Mouse (Mus musculus) embryonic facial prominence, embryonic 12.5 days (tissue): Measurements from ENCODE around the gene Rpl21. TPM values are rescaled to one million over a fixed set of nuclear protein-coding genes. Genes with fewer than 3 reads are reported as not detected.

Source experiments
- ATAC-seq: fragments of 200-750 bp; cut with Nextera tagmentation; 2 replicates; pipeline ENCODE4 v1.8.0; 2017; ENCODE audit not compliant: insufficient number of reproducible peaks, insufficient read depth, low FRiP score, low TSS enrichment
- H3K27ac ChIP-seq: fragments of 300-500 bp; sonication (generic); 2 replicates; pipeline ENCODE4 v1.5.1; 2016; ENCODE audit warnings: mild to moderate bottlenecking
- H3K27me3 ChIP-seq: fragments of 300-500 bp; sonication (generic); 2 replicates; pipeline ENCODE4 v1.6.1; 2016; ENCODE audit warnings: mild to moderate bottlenecking, moderate library complexity
- H3K36me3 ChIP-seq: fragments of 300-500 bp; sonication (generic); 2 replicates; pipeline ENCODE4 v1.6.1; 2016; ENCODE audit warnings: mild to moderate bottlenecking
- H3K4me1 ChIP-seq: fragments of 300-500 bp; sonication (generic); 2 replicates; pipeline ENCODE4 v1.6.1; 2016
- H3K4me2 ChIP-seq: fragments of 300-500 bp; sonication (generic); replicated peaks from 2 replicates; pipeline ENCODE4 v1.6.1; 2016; ENCODE audit warnings: mild to moderate bottlenecking, moderate library complexity
- H3K4me3 ChIP-seq: fragments of 300-500 bp; sonication (generic); 2 replicates; pipeline ENCODE4 v1.5.1; 2016; ENCODE audit warnings: mild to moderate bottlenecking
- H3K9ac ChIP-seq: fragments of 300-500 bp; sonication (generic); 2 replicates; pipeline ENCODE4 v1.6.1; 2016; ENCODE audit warnings: mild to moderate bottlenecking, moderate library complexity
- H3K9me3 ChIP-seq: fragments of 300-500 bp; sonication (generic); 2 replicates; pipeline ENCODE4 v1.6.1; 2016; ENCODE audit warnings: mild to moderate bottlenecking, moderate library complexity
- WGBS: fragments of 180-500 bp; shearing (Covaris S2); methylation state at CpG from one replicate; pipeline ENCODE4 v1.1.7; 2016; 5-methylcytosine and 5-hydroxymethylcytosine counted together
- polyA plus RNA-seq: library from polyadenylated mRNA; unstranded; fragments of >200 nt; fragmentation: Nextera tagmentation; extraction: Ambion mirVana; gene quantifications from 2 replicates; pipeline ENCODE4 v1.2.1, GENCODE M21; 2016

Gene Rpl21
- polyA plus RNA-seq, 1 experiment from 2014 or later, result 529 TPM

DNA sequence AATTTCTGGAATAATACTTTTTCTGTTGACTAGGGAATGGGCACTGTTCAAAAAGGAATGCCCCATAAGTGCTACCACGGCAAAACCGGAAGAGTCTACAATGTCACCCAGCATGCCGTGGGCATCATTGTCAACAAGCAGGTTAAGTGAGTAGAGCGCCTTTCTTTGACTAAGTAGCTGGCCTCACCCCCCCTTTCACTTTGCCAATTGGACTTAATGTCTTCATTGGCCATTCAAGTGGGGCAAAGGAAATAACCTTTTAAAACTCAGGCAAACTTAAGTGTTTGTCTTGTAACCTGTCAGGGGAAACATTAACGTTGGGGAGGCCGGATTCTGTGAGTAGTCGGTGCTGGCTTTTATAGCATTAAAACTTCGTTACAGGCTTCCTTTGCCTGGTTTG lies 2.3 kb downstream of the Rpl21 start:
- H3K27me3 ChIP-seq, result no peaks in the 10 kb centered on the region
- no peak overlapping the region for H3K27ac ChIP-seq
- H3K4me3 ChIP-seq, result no peak overlapping the region
- H3K4me2 ChIP-seq, result no peak overlapping the region
- H3K9me3 ChIP-seq, result no peaks in the 10 kb centered on the region
- ATAC-seq, result no peak
- H3K4me1 ChIP-seq, result peaks cover 5% of the 10 kb centered on the region; the same call in 1 of the 2 replicates
- peaks cover 41% of the 10 kb centered on the region for H3K36me3 ChIP-seq
- no peak overlapping the region; the same call in 1 of the 2 replicates for H3K9ac ChIP-seq
- 88% methylated on average over 8 of the region's 8 CpGs for WGBS

DNA sequence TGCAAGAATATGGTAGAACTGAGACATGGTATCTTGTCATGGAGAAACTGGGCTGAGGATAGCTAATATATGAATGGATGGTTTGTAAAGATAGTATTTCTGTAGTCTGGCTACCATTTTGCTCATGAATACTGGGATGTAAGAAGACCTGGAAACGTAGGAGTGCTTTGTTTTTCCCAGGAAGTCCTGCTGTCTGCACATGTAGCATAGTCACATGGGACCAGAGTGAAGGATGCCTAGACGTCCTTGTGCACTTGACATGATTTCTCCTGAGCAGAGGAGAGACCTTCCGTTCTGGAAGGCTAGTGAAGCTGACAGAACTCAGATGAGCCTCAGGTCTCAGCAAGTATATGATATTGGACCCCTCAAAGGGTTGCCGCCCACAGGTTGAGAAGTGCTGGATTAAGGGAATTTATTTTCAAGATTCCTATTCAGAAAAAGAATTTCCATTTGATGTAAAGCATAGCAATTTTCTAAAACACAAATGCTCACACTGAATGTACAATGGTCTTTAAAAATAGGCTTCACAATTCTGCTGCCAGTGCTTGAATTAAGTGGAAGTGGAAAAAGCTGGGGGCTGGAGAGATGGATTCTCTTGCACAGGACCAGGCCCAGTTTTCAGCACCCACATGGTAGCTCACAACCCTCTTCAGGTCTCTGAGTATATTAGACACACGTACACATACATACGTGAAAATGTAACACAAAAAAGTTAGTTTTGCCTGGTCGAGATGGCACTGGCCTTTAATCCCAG lies 5.5 kb downstream of the Rpl21 start:
- Histone ChIP-seq H3K4me1 (peaks cover 5% of the 10 kb centered on the region; the same call in 1 of the 2 replicates), H3K4me3 (no peak overlapping the region), H3K27me3 (no peaks in the 10 kb centered on the region), H3K9ac (no peak overlapping the region), H3K27ac (no peak overlapping the region), H3K36me3 (peaks cover 41% of the 10 kb centered on the region), H3K4me2 (no peak overlapping the region), H3K9me3 (no peaks in the 10 kb centered on the region)
- 68% methylated on average over 7 of the region's 7 CpGs for WGBS
- no peak for ATAC-seq

DNA sequence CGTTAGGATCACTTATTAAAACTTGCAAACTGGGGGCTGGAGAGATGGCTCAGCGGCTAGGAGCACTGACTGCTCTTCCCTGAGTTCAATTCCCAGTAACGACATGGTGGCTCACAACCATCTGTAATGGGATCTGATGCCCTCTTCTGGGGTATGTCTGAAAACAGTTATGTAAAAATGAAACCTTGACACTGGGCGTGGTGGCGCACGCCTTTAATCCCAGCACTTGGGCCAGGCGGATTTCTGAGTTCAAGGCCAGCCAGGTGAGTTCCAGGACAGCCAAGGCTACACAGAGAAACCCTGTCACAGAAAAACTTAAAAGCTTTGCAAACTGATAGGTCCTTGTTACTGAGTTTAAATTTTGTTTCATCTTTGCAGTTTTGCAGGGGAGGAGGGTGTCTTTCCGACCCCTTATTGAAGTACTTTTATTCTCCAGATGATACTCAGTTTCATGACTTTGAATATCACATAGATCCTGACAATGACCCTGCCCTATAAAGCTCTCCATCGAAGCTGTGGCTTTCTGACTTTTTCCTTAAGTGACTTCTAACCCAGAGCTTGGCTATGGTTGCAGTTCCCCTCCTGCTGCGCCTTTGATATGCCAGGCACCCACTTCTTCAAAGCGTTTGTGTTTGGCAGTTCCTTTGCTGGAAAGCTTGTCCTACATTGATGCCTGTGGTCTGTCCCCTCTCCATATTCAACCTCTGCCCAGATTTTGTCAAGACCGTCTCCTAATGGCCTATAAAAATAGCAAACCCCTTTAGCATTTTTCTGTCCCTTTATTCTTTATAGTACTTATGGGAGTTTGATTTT lies 6.4 kb downstream of the Rpl21 start:
- no peak overlapping the region for H3K4me3 ChIP-seq
- H3K4me1 ChIP-seq, result peaks cover 5% of the 10 kb centered on the region; the same call in 1 of the 2 replicates
- H3K27me3 ChIP-seq, result no peaks in the 10 kb centered on the region
- ATAC-seq, result no peak
- H3K27ac ChIP-seq, result peak overlapping the region; percentile 23; the same call in 1 of the 2 replicates
- peaks cover 41% of the 10 kb centered on the region for H3K36me3 ChIP-seq
- no peaks in the 10 kb centered on the region for H3K9me3 ChIP-seq
- no peak overlapping the region for H3K9ac ChIP-seq
- WGBS, result 51% methylated on average over 12 of the region's 12 CpGs
- H3K4me2 ChIP-seq, result no peak overlapping the region

DNA sequence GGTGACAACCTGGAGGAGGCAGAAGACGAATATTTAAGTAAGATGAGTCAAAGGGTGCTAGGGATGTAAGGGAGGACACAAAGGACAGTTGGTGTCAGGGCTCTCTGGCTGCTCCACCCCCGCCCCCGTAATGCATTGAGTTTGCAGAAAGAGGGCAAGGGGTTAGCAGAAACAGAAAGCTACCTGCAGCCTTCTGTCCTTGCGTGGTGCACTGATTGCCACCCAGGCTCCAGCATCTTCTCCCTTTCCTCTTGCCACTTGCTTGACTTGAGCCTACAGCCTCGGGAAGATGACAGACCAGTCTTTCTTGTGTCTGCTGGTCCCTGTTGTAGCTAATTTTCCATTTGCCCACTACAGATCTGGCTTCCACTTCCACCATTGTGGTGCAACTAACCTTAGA lies 7.1 kb downstream of the Rpl21 start:
- 53% methylated on average over 5 of the region's 5 CpGs for WGBS
- Histone ChIP-seq H3K36me3 (peaks cover 38% of the 10 kb centered on the region), H3K27ac (no peak overlapping the region), H3K9me3 (no peaks in the 10 kb centered on the region), H3K4me1 (0 out of 2 replicates have a peak, but pooled peaks cover under 1% of the 10 kb centered on the region), H3K9ac (no peak overlapping the region), H3K27me3 (no peaks in the 10 kb centered on the region), H3K4me3 (no peak overlapping the region), H3K4me2 (no peak overlapping the region)
- no peak for ATAC-seq

DNA sequence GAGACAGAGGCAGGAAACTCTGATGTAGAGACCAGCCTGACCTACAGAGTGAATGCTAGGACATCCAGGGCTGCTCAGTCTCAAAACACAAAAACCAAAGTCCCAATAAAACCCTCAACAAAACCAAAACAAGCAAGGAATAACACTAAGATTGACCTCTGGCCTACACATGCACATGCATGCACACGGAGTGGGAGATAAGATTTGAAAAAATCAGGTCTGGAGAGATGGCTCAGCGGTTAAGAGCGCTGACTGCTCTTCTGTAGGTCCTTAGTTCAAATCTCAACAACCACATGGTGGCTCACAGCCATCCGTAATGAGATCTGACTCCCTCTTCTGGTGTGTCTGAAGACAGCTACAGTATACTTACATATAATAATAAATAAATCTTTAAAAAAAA lies 7.7 kb downstream of the Rpl21 start:
- Histone ChIP-seq H3K9ac (no peak overlapping the region), H3K27me3 (no peaks in the 10 kb centered on the region), H3K36me3 (peaks cover 32% of the 10 kb centered on the region), H3K9me3 (no peaks in the 10 kb centered on the region), H3K4me2 (no peak overlapping the region), H3K4me1 (no peaks in the 10 kb centered on the region), H3K4me3 (no peak overlapping the region), H3K27ac (no peak overlapping the region)
- ATAC-seq, result no peak
- 84% methylated on average over 4 of the region's 4 CpGs for WGBS

DNA sequence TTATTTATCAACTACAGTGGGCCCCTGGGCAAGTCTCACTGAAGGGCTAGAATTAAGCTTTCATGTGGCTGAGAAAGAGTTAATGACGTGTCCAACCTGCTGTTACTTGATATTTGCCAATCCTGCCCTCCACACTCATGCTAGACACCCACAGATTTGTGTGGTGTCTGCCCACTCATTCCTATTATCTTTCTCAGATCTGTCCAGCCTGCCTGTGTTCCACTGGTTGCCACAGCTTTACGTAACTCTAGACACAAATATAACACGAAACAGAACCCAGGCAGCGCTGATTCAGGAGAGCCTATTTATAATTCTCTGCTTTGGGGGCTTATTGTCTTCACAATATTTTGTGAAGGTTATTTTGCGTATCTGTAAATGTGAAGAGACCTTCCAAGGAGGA lies 8.6 kb downstream of the Rpl21 start:
- Histone ChIP-seq H3K27me3 (no peaks in the 10 kb centered on the region), H3K4me3 (no peak overlapping the region), H3K27ac (no peak overlapping the region), H3K36me3 (peaks cover 23% of the 10 kb centered on the region), H3K4me2 (no peak overlapping the region), H3K9ac (no peak overlapping the region), H3K9me3 (no peaks in the 10 kb centered on the region), H3K4me1 (peaks cover 7% of the 10 kb centered on the region; the same call in 1 of the 2 replicates)
- 68% methylated on average over 5 of the region's 5 CpGs for WGBS
- no peak for ATAC-seq

DNA sequence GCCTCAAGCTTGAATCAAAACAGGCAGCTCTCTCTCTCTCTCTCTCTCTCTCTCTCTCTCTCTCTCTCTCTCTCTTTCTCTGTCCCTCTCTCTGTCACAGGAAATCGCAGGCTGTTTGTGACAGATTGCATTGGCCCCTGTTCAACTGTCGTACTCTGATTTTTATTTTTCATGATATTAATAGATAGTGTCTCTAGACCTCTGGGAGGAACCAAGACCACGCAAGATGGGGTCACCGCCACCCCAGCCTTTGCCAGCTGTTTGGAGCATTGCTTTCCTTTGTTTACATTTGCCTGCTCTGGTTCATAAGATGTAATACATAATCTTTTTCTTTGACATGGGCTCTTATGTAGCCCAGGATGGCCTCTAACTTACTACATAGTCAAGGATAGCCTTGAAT lies 9.3 kb downstream of the Rpl21 start:
- Histone ChIP-seq H3K9me3 (no peaks in the 10 kb centered on the region), H3K4me2 (no peak overlapping the region), H3K36me3 (peaks cover 16% of the 10 kb centered on the region), H3K27me3 (no peaks in the 10 kb centered on the region), H3K4me3 (no peak overlapping the region), H3K4me1 (peaks cover 11% of the 10 kb centered on the region; the same call in 1 of the 2 replicates), H3K9ac (no peak overlapping the region), H3K27ac (no peak overlapping the region)
- WGBS, result 94% methylated on average over 4 of the region's 4 CpGs
- ATAC-seq, result no peak

DNA sequence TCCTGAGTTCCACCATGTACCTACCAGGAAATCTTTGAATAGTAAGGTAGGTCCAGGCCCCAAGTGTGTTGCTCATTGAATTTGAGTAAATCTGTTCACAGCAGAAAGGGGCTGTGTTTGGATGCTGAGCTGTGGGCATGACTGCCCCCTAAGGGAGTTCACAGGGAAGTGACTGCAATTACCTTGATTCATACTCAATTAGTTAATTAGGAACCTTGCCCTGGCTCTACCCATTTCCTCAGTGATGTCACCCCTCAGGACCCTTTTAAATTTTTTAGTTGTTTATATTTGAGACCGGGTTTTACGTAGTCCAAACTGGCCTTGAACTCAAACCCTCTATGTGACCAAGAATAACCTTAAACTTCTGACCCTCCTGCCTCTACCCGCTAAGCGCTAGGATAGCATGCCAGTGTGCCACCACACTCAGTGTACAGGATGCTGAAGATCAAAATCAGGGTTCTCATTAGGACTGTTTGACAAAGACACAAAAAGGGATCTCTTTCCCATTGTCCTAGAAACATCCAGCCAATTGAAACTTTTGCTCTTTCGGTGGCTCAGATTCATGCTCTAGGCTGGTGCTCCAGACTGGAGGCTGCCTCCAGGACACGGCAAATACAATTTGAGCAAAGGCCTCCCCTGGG lies 11.7 kb downstream of the Rpl21 start:
- Histone ChIP-seq H3K4me2 (peak overlapping the region; percentile 88), H3K4me1 (peaks cover 14% of the 10 kb centered on the region; the same call in 1 of the 2 replicates), H3K27me3 (no peaks in the 10 kb centered on the region), H3K9ac (peak overlapping the region; percentile 75; the same call in 1 of the 2 replicates), H3K9me3 (no peaks in the 10 kb centered on the region), H3K27ac (peak overlapping the region; percentile 58), H3K4me3 (peak overlapping the region; percentile 64), H3K36me3 (no peaks in the 10 kb centered on the region)
- peak; percentile 30 for ATAC-seq
- WGBS, result 8% methylated on average over 6 of the region's 6 CpGs

DNA sequence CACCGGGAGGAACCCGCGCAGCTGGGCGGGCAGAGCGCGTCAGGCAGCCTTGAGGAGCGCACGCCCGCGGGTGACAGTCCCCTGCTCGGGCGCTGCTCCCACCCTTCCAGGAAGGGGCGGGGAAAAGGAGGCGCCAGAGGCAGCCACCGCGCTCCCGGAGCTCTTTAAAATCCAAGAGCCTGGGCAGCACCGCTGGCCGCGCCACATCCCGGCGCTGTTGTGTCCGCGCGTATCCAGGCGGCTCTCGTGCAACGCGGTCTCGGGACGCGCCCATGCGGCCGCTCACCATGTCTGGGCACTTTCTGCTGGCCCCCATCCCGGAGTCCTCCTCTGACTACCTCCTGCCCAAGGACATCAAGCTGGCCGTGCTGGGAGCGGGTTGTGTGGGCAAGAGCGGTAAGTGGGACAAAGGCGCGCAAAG lies 12.3 kb downstream of the Rpl21 start, which contains the start of gene Rasl11a:
TSS of gene Rasl11a (plus strand) at position 127 of the 421 bp plus-strand sequence.
- Histone ChIP-seq H3K9me3 (no peaks in the 10 kb centered on the region), H3K4me2 (peak within 1 kb of the TSS; percentile 88), H3K4me1 (peaks cover 14% of the 10 kb centered on the region; the same call in 1 of the 2 replicates), H3K27me3 (no peaks in the 10 kb centered on the region), H3K36me3 (no peaks in the 10 kb centered on the region), H3K27ac (peak within 1 kb of the TSS; percentile 58), H3K9ac (peak within 1 kb of the TSS; percentile 75), H3K4me3 (peak within 1 kb of the TSS; percentile 64)
- WGBS, result 1% methylated on average over 40 of the region's 40 CpGs
- ATAC-seq, result peak; percentile 79

DNA sequence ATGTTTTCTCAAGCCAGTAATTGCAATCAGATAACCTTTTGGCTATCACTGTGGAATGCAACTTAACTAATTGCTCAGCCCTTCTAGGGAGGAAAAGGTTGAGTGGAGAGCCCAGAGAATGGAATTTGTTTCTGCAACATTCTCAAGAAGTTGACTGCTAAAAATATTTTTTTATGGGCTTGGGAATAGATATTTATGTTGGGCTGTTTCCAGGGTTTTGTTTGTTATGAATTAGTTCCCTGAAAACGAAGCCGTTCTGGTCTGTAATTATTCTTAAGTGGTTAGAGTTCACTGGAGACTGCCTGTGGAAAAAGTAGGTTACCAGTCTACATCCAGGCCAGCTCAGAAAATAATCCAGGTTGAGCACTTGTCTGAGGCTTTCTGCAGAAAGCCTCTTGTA lies 13.8 kb downstream of the Rpl21 start:
- Histone ChIP-seq H3K36me3 (no peaks in the 10 kb centered on the region), H3K4me2 (peak overlapping the region; percentile 88; the same call in 1 of the 2 replicates), H3K4me1 (peaks cover 14% of the 10 kb centered on the region; the same call in 1 of the 2 replicates), H3K27me3 (no peaks in the 10 kb centered on the region), H3K4me3 (peak overlapping the region; percentile 64; the same call in 1 of the 2 replicates), H3K27ac (peak overlapping the region; percentile 12; the same call in 1 of the 2 replicates), H3K9ac (no peak overlapping the region), H3K9me3 (no peaks in the 10 kb centered on the region)
- no peak for ATAC-seq
- 45% methylated on average over 2 of the region's 2 CpGs for WGBS

DNA sequence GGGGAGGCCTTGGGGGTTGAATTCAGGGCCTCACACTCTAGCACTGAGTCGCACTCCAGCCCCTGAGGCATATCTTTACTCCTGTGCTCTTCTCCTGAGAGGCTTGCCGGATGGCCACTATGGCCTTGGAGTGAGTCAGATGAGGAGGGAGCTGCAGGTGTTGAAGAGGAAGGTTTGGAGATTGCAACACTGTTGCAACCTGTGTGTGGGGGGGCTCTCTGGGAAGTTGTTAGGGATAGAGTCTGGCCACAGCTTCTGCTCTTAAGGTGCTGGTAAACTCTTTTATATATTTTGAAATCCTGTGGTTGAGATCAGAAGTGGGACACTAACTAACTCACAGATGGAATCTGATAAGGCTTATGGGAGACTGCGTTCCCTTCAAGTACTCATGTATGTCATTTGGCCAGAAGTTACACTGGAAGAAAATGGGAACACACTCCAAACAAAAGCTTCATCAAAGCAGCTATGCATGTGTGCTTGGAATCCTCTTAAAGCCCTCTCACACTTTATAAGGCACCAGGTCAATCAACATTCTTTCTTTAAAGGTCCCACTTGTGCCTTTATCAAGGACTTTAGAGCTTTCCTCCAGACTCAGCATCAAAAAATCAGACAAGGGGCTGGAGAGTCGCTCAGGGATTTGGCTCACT lies 16.4 kb downstream of the Rpl21 start:
- Histone ChIP-seq H3K36me3 (no peaks in the 10 kb centered on the region), H3K4me1 (peaks cover 14% of the 10 kb centered on the region; the same call in 1 of the 2 replicates), H3K27ac (no peak overlapping the region), H3K4me2 (no peak overlapping the region), H3K9ac (no peak overlapping the region), H3K27me3 (no peaks in the 10 kb centered on the region), H3K4me3 (no peak overlapping the region), H3K9me3 (no peaks in the 10 kb centered on the region)
- no peak for ATAC-seq
- 86% methylated on average over 4 of the region's 4 CpGs for WGBS
